Mouse (Mus musculus) forelimb bud, embryonic 11.5 days (tissue): Measurements from ENCODE around the gene Pp2d1.

Source experiments
- DNase-seq: peaks from one replicate; pipeline ENCODE4 v3.0.0-alpha.2; 2012; ENCODE audit warnings: low read depth, low spot score

Pp2d1 gene

GRCm38 (mm10) chr17:53479604-53480041 is 59.6 kb downstream of the Pp2d1 start:
- DNase-seq: peak; percentile 34

DNA sequence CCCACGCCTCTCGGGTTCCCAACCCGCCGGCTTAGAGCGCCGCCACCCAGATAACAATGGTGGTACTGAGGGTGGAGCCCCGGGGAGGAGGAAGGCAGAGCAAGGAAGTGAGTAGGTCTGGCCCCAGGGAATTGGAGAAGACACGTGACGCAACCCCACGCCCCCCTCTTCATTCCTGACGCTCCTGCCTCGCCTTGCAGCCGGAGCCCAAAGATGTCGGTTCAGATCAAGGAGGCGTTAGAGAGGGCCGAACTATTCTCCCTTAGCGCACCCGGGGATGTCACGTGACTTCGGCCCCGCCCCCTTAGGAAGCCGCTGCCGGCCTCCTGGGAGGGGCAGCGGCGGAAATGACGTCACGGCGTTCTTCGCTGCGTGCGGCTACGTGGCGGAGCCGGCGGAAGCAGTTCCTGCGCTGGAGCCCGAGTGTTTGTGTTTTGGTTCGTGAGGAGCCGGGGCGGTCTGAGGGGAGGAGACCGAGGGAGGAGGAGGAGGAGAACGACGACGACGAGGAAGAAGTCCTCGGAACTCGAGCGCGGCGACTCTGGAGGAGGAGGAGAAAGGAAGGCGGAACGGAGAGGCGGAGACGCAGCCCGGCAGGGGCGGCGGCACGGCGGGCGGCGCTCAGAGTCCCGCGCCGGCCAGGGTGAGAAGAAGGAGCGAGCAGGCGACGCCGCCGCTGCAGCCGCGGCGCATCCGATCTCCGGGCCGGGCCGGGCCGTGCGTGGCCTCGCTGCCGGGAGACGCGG is 60.2 kb downstream of the Pp2d1 start, which contains the start of gene Rab5a:
Gene Rab5a, plus strand, starts transcription at position 377 of the 746 bp plus-strand sequence.
- peak; percentile 98 for DNase-seq

GRCm38 (mm10) chr17:53478066-53478857 is 61.0 kb downstream of the Pp2d1 start:
- no peak for DNase-seq

DNA sequence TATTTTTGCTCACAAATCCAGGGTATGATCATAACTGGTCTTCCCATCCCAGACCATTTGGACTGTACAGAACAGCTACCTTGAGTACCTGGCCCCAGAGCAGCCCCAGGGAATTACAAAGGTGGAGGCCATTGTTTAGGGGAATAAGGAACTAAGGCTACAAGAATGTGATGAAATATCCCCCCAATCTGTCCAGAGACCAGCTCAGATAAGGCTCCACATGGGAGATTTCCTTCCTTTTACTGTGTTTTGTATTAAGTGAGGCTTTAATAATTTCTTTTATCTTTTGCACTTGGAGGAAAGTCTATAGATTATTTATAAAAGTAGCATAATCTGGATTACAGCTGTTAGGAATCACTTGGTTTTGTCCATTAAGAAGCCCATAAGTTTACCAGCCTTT is 70.6 kb downstream of the Pp2d1 start:
- DNase-seq: no peak

DNA sequence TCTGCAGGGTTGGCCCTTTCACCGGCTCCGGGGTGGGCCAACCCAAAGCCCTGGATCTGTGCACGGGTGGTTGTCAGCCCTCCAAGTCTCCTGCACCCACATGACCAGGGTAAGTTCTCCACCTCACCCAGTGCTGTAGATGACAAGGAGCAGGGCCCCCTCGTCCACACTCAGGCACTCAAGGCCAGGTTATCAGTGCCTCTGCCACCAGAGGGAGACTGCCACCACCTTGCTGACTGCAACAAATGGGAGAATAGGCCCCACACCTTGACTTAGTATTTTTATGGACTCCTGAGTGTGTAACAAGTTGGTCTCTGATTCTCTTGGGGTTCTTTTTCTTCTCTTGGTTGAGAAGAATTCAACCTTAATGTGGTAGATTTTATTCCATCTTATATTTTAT is 73.7 kb downstream of the Pp2d1 start:
- DNase-seq: no peak

DNA sequence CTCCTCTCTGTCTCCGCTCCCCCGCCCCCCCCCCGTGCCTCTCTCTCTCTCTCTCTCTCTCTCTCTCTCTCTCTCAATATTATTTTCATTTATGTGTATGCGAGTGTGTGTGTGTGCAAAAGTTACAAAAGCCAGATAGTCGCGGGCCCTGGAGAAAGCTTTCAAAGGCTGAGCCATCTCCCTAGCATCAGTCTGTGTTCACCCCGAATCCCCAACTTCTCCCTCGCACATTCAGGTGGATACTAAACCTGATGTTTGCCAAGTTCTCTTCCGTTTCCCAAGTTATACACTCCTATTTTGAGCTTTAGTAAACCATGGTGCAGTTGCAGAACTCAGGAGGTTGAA is 75.8 kb downstream of the Pp2d1 start:
- DNase-seq: no peak

DNA sequence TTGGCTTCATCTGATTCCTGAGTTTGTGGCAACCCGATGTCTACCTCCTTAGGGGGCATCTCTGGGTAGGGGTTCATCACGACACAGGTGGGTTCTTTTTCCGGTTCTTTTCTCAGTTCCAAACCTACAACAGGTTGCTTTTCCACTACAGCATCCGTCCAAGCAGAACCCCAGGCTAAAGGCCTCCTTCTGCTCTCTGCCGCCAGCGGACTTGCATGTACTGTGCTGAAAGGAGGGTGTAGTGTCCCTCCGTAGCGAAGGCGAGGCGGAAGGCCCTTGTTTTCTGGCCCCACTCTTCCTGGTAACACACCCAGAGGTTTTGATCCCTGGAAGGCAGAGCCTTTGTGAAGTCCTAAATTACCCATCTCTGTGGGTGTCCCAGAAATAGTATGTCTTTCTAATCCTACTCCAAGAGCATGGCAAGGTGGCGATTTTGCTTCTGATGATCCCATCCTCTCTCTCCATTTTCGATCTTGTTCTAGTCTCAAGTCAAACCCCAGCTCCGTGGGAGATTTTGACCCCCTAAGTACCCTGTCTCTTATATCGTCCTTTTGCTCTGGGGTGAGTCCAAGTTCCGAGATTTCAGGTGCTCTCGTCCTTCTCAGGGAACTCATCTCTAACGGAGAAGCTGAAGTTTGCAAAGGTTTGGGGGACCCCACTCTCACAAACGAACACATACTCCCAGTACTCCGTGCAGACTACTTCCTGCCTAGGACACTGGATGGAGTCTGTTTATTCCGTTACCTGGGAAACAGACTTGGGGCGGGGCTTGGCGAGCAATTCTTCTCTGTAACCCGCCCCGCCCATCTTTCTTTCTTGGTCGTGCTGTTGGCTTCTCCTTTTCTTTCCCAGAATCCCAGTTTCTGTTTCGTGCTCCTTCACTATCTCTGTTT is 76.4 kb downstream of the Pp2d1 start, which contains the start of gene Efhb:
Gene Efhb, minus strand, starts transcription at position 719 of the 893 bp plus-strand sequence.
- DNase-seq: peak; percentile 83
